Mouse (Mus musculus): ENCODE results near the gene Atp5j2. TPM values are rescaled to one million over a fixed set of nuclear protein-coding genes. Genes with fewer than 3 reads are reported as not detected.
A peak's percentile ranks its signal among the peaks of the same experiment; 100 is the strongest.
"Not testable (repeated sequence)": the region's sequence is repeated elsewhere in the genome, so short reads cannot be mapped to it uniquely, and the experiment has no call there.

Gene Atp5j2
- polyA plus RNA-seq (2015; fragmentation: Nextera tagmentation; extraction: Ambion mirVana): 678 and 711 TPM in 2 replicates

GRCm38 (mm10) chr5:145191962-145192361, at the start of gene Atp5j2:
Gene Atp5j2, minus strand, starts transcription at chr5:145192062.
- TF ChIP-seq CTCF (IDR thresholded peaks at IDR 0.05; ENCODE audit: low read depth): no peak
- no peaks in the 10 kb centered on the region for H3K27me3 ChIP-seq (ENCODE audit: insufficient read depth, low read length)
- 91% methylated on average over 2 of the region's 2 CpGs for WGBS
- peak within 1 kb of the TSS; percentile 57 for H3K4me3 ChIP-seq (replicated peaks; ENCODE audit: low read depth, low read length)
- no peak for ATAC-seq (replicated peaks; ENCODE audit: low FRiP score, low read depth)
- no peak for DNase-seq (ENCODE audit: low spot score)
- peak within 1 kb of the TSS; percentile 86 for H3K9ac ChIP-seq (ENCODE audit: low read depth, low read length)
- peaks cover 10% of the 10 kb centered on the region; the same call in 1 of the 2 replicates for H3K4me1 ChIP-seq (replicated peaks; ENCODE audit: insufficient read depth, low read length)
- H3K27ac ChIP-seq: peak within 1 kb of the TSS; percentile 91
- peaks cover 17% of the 10 kb centered on the region; the same call in 1 of the 2 replicates for H3K36me3 ChIP-seq (ENCODE audit: insufficient read depth, low read length)
- peak within 1 kb of the TSS; percentile 69 for H3K4me2 ChIP-seq (ENCODE audit: low read length)
- H3K9me3 ChIP-seq (replicated peaks; ENCODE audit: low read length): no peaks in the 10 kb centered on the region

- TF ChIP-seq CTCF (IDR thresholded peaks at IDR 0.05; ENCODE audit: low read depth): peak; percentile 71
- peak; percentile 45 for DNase-seq (ENCODE audit: low spot score)
- no peak overlapping the region for H3K4me3 ChIP-seq (replicated peaks; ENCODE audit: low read depth, low read length)
- ATAC-seq (replicated peaks; ENCODE audit: low FRiP score, low read depth): no peak
- no peaks in the 10 kb centered on the region; the same call in 1 of the 2 replicates for H3K4me1 ChIP-seq (replicated peaks; ENCODE audit: insufficient read depth, low read length)
- H3K4me2 ChIP-seq (ENCODE audit: low read length): no peak overlapping the region
- H3K27me3 ChIP-seq (ENCODE audit: insufficient read depth, low read length): no peaks in the 10 kb centered on the region
- no peak overlapping the region for H3K9ac ChIP-seq (ENCODE audit: low read depth, low read length)
- H3K9me3 ChIP-seq (replicated peaks; ENCODE audit: low read length): no peaks in the 10 kb centered on the region
- H3K27ac ChIP-seq: no peak overlapping the region
- peaks cover 30% of the 10 kb centered on the region for H3K36me3 ChIP-seq (ENCODE audit: insufficient read depth, low read length)
Observed at GRCm38 (mm10) chr5:145234636-145235035, 42.8 kb upstream of the Atp5j2 start.

GRCm38 (mm10) chr5:145231893-145232411, 40.1 kb upstream of the Atp5j2 start:
- no peak for TF ChIP-seq CTCF (IDR thresholded peaks at IDR 0.05; ENCODE audit: low read depth)
- ATAC-seq (replicated peaks; ENCODE audit: low FRiP score, low read depth) (peak; percentile 60), DNase-seq (ENCODE audit: low spot score) (peak; percentile 42)
- peak overlapping the region; percentile 77 for H3K4me2 ChIP-seq (ENCODE audit: low read length)
- peaks cover 23% of the 10 kb centered on the region for H3K36me3 ChIP-seq (ENCODE audit: insufficient read depth, low read length)
- WGBS: under 1% methylated on average over 49 of the region's 49 CpGs
- peak overlapping the region; percentile 96 for H3K27ac ChIP-seq
- H3K27me3 ChIP-seq (ENCODE audit: insufficient read depth, low read length): no peaks in the 10 kb centered on the region
- H3K4me1 ChIP-seq (replicated peaks; ENCODE audit: insufficient read depth, low read length): no peaks in the 10 kb centered on the region; the same call in 1 of the 2 replicates
- H3K9me3 ChIP-seq (replicated peaks; ENCODE audit: low read length): no peaks in the 10 kb centered on the region
- H3K4me3 ChIP-seq (replicated peaks; ENCODE audit: low read depth, low read length): peak overlapping the region; percentile 98
- peak overlapping the region; percentile 96 for H3K9ac ChIP-seq (ENCODE audit: low read depth, low read length)

- H3K4me1 ChIP-seq (replicated peaks; ENCODE audit: insufficient read depth, low read length): no peaks in the 10 kb centered on the region; the same call in 1 of the 2 replicates
- H3K36me3 ChIP-seq (ENCODE audit: insufficient read depth, low read length): peaks cover 21% of the 10 kb centered on the region
- DNase-seq (ENCODE audit: low spot score) (peak; percentile 96), ATAC-seq (replicated peaks; ENCODE audit: low FRiP score, low read depth) (peak; percentile 97)
- under 1% methylated on average over 42 of the region's 42 CpGs for WGBS
- no peak for TF ChIP-seq CTCF (IDR thresholded peaks at IDR 0.05; ENCODE audit: low read depth)
- H3K4me3 ChIP-seq (replicated peaks; ENCODE audit: low read depth, low read length): peak within 1 kb of the TSS; percentile 98
- peak within 1 kb of the TSS; percentile 77 for H3K4me2 ChIP-seq (ENCODE audit: low read length)
- H3K27ac ChIP-seq: peak within 1 kb of the TSS; percentile 96
- no peaks in the 10 kb centered on the region for H3K9me3 ChIP-seq (replicated peaks; ENCODE audit: low read length)
- peak within 1 kb of the TSS; percentile 96 for H3K9ac ChIP-seq (ENCODE audit: low read depth, low read length)
- no peaks in the 10 kb centered on the region for H3K27me3 ChIP-seq (ENCODE audit: insufficient read depth, low read length)
Observed at GRCm38 (mm10) chr5:145231367-145231871, 39.6 kb upstream of the Atp5j2 start, which contains the start of gene Zfp655. Gene Zfp655, plus strand, starts transcription at chr5:145231715.

- no peaks in the 10 kb centered on the region for H3K9me3 ChIP-seq (replicated peaks; ENCODE audit: low read length)
- WGBS: 77% methylated on average over 4 of the region's 4 CpGs
- no peak for ATAC-seq (replicated peaks; ENCODE audit: low FRiP score, low read depth)
- H3K36me3 ChIP-seq (ENCODE audit: insufficient read depth, low read length): peaks cover 17% of the 10 kb centered on the region
- peak overlapping the region; percentile 77 for H3K4me2 ChIP-seq (ENCODE audit: low read length)
- no peak for TF ChIP-seq CTCF (IDR thresholded peaks at IDR 0.05; ENCODE audit: low read depth)
- peak; percentile 8 for DNase-seq (ENCODE audit: low spot score)
- H3K9ac ChIP-seq (ENCODE audit: low read depth, low read length): peak overlapping the region; percentile 96; the same call in 1 of the 2 replicates
- H3K27ac ChIP-seq: peak overlapping the region; percentile 96
- H3K27me3 ChIP-seq (ENCODE audit: insufficient read depth, low read length): no peaks in the 10 kb centered on the region
- H3K4me1 ChIP-seq (replicated peaks; ENCODE audit: insufficient read depth, low read length): no peaks in the 10 kb centered on the region; the same call in 1 of the 2 replicates
- peak overlapping the region; percentile 98; the same call in 1 of the 2 replicates for H3K4me3 ChIP-seq (replicated peaks; ENCODE audit: low read depth, low read length)
Observed at GRCm38 (mm10) chr5:145230641-145231040, 38.8 kb upstream of the Atp5j2 start.

- H3K36me3 ChIP-seq (ENCODE audit: insufficient read depth, low read length); H3K4me3 ChIP-seq (replicated peaks; ENCODE audit: low read depth, low read length); H3K4me2 ChIP-seq (ENCODE audit: low read length); H3K9ac ChIP-seq (ENCODE audit: low read depth, low read length); H3K9me3 ChIP-seq (replicated peaks; ENCODE audit: low read length); H3K27me3 ChIP-seq (ENCODE audit: insufficient read depth, low read length); DNase-seq (ENCODE audit: low spot score); H3K27ac ChIP-seq; ATAC-seq (replicated peaks; ENCODE audit: low FRiP score, low read depth); H3K4me1 ChIP-seq (replicated peaks; ENCODE audit: insufficient read depth, low read length): not testable (repeated sequence)
- 80% methylated on average over 6 of the region's 6 CpGs for WGBS
Observed at GRCm38 (mm10) chr5:145229283-145229682, 37.4 kb upstream of the Atp5j2 start.
